Mouse (Mus musculus): Measurements from ENCODE around the gene Dmxl2. TPM values are rescaled to one million over a fixed set of nuclear protein-coding genes. Genes with fewer than 3 reads are reported as not detected.

Dmxl2 gene
- polyA plus RNA-seq, 1 experiment from 2014 or later = 65.4 TPM

- 42% methylated on average over 8 of the region's 8 CpGs for WGBS
- Histone ChIP-seq H3K4me1 (ENCODE audit: control insufficient read depth, insufficient read depth, low read depth, low read length) (no peaks in the 10 kb centered on the region), H3K4me2 (ENCODE audit: low read length) (no peak overlapping the region), H3K27me3 (replicated peaks; ENCODE audit: control insufficient read depth, insufficient read depth, low read length) (no peaks in the 10 kb centered on the region), H3K9me3 (ENCODE audit: control insufficient read depth, low read length) (no peaks in the 10 kb centered on the region), H3K36me3 (ENCODE audit: control insufficient read depth, insufficient read depth, low read length) (no peaks in the 10 kb centered on the region), H3K4me3 (ENCODE audit: low read length) (no peak overlapping the region), H3K27ac (ENCODE audit: low read depth, low read length) (no peak overlapping the region), H3K9ac (ENCODE audit: low read depth, low read length) (no peak overlapping the region)
- ATAC-seq = no peak
These were observed 178.0 kb downstream of the Dmxl2 start for GRCm38 (mm10) chr9:54323456-54323855.

DNA sequence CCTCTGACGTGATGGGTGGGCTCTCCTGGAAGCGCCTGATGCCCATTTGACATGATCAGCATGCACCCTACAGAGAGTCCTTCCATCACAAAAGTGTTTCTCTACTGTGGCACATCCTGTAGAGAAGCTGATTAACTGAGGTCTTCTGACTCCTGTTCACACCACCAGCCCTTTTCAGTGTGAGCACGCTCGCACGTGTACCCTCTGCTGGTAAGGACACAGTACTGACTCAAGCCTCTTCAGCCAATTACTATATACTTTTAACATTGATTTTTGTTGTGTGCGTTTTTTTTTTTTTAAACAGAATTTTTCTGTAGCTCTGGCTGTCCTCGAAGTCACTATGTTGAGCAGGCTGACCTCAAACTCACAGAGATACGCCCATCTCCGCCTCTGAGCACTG lies 185.1 kb downstream of the Dmxl2 start:
- Histone ChIP-seq H3K4me2 (ENCODE audit: low read length) (no peak overlapping the region), H3K9ac (ENCODE audit: low read depth, low read length) (no peak overlapping the region), H3K9me3 (ENCODE audit: control insufficient read depth, low read length) (no peaks in the 10 kb centered on the region), H3K27ac (ENCODE audit: low read depth, low read length) (no peak overlapping the region), H3K27me3 (replicated peaks; ENCODE audit: control insufficient read depth, insufficient read depth, low read length) (no peaks in the 10 kb centered on the region), H3K4me1 (ENCODE audit: control insufficient read depth, insufficient read depth, low read depth, low read length) (no peaks in the 10 kb centered on the region), H3K36me3 (ENCODE audit: control insufficient read depth, insufficient read depth, low read length) (no peaks in the 10 kb centered on the region), H3K4me3 (ENCODE audit: low read length) (no peak overlapping the region)
- WGBS = 75% methylated on average over 9 of the region's 9 CpGs
- ATAC-seq = no peak

Other genes with a start within 250 kb of the Dmxl2 start
- gene Cyp19a1, start 233.5 kb downstream of the Dmxl2 start, polyA plus RNA-seq (2015; fragmentation: Nextera tagmentation; extraction: Ambion mirVana) = 0.16 TPM in 1 of 2 replicates, not detected in the other
- 0.30 and 0.45 TPM in 2 replicates for gene Gldn, start 215.1 kb downstream of the Dmxl2 start, polyA plus RNA-seq (2015; fragmentation: Nextera tagmentation; extraction: Ambion mirVana)
- 0.05 TPM in 1 of 2 replicates, not detected in the other for gene Sh2d7, start 37.4 kb upstream of the Dmxl2 start, polyA plus RNA-seq (2015; fragmentation: Nextera tagmentation; extraction: Ambion mirVana)
- gene Cib2, start 58.6 kb upstream of the Dmxl2 start, polyA plus RNA-seq (2015; fragmentation: Nextera tagmentation; extraction: Ambion mirVana) = 61.7 and 78.6 TPM in 2 replicates
- gene Idh3a, start 84.7 kb upstream of the Dmxl2 start, polyA plus RNA-seq (2015; fragmentation: Nextera tagmentation; extraction: Ambion mirVana) = 164 and 191 TPM in 2 replicates
- 48.7 and 59.8 TPM in 2 replicates for gene Acsbg1, start 160.2 kb upstream of the Dmxl2 start, polyA plus RNA-seq (2015; fragmentation: Nextera tagmentation; extraction: Ambion mirVana)
- 9.1 and 10.0 TPM in 2 replicates for gene Dnaja4, start 197.2 kb upstream of the Dmxl2 start, polyA plus RNA-seq (2015; fragmentation: Nextera tagmentation; extraction: Ambion mirVana)
- 90.1 and 93.3 TPM in 2 replicates for gene Wdr61, start 232.9 kb upstream of the Dmxl2 start, polyA plus RNA-seq (2015; fragmentation: Nextera tagmentation; extraction: Ambion mirVana)

Data from hindbrain, embryonic 16.5 days (tissue).